Mouse (Mus musculus): ENCODE measurements at regions not wholly inside any gene's neighbourhood (a gene's known extent, or its start where the extent isn't known, plus 50 kb on each side); places are given as distances from the start of the nearest gene placed in this dataset.

GRCm38 (mm10) chr3:52196936-52197246 lies 71.2 kb upstream of the Foxo1 start:
- DNase-seq (ENCODE audit: low read depth) = no peak

- peak; percentile 89 for DNase-seq (ENCODE audit: low read depth)
These were observed 70.0 kb upstream of the Foxo1 start for GRCm38 (mm10) chr3:52197982-52198750.

GRCm38 (mm10) chr3:52198751-52199738 lies 69.1 kb upstream of the Foxo1 start:
- peak; percentile 61 for DNase-seq (ENCODE audit: low read depth)

DNA sequence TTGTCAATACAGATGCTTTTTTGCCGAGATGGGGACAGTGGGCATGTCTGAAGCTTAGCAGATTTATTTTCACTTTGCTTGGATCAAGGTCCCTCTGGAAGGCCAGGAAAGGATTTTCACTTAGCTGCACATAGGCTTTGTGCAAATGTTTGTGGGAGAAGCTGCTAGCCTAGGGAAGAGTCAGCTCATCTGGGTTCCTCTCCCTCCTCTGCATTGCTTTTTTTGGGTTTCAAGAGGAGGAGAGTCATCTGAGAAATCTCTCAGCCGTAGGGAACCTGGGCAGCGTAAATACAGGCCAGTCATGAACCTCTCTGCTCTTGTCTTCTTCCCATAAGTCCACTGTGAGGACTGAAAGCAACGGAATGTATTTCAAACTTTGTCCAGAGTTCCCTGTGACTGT lies 68.0 kb upstream of the Foxo1 start:
- DNase-seq (ENCODE audit: low read depth) = peak; percentile 10

- DNase-seq (ENCODE audit: low read depth) = no peak
These were observed 57.4 kb upstream of the Foxo1 start for GRCm38 (mm10) chr3:52210556-52211302.

- no peak for DNase-seq (ENCODE audit: low read depth)
These were observed 56.8 kb upstream of the Foxo1 start for GRCm38 (mm10) chr3:52211303-52211695.

GRCm38 (mm10) chr3:52214114-52214513 lies 54.0 kb upstream of the Foxo1 start:
- DNase-seq (ENCODE audit: low read depth) = no peak

- no peak for DNase-seq (ENCODE audit: low read depth)
These were observed 53.1 kb upstream of the Foxo1 start for GRCm38 (mm10) chr3:52215083-52215482.

Data from naive thymus-derived CD4-positive, alpha-beta T cell, adult 2 months (primary cell).